Mouse (Mus musculus): ENCODE data around the gene Gm42791.

The Gm42791 gene

GRCm38 (mm10) chr5:149013817-149014508 is 19.0 kb upstream of the Gm42791 start:
- no peak for DNase-seq (ENCODE audit: inconsistent age in 2 of 2, low spot score in 1 of 2)

GRCm38 (mm10) chr5:149009111-149009510 is 14.2 kb upstream of the Gm42791 start:
- DNase-seq (ENCODE audit: inconsistent age in 2 of 2, low spot score in 1 of 2) = peak in 1 of 2 experiments; percentile 36

GRCm38 (mm10) chr5:149007295-149007646 is 12.3 kb upstream of the Gm42791 start:
- DNase-seq (ENCODE audit: inconsistent age in 2 of 2, low spot score in 1 of 2) = peak in 1 of 2 experiments; percentile 37

- DNase-seq (ENCODE audit: inconsistent age in 2 of 2, low spot score in 1 of 2) = peak; percentile 99 to 100
These were observed 11.7 kb upstream of the Gm42791 start for GRCm38 (mm10) chr5:149006362-149007294.

GRCm38 (mm10) chr5:149005701-149006361 is 10.9 kb upstream of the Gm42791 start:
- peak in 1 of 2 experiments; percentile 33 for DNase-seq (ENCODE audit: inconsistent age in 2 of 2, low spot score in 1 of 2)

DNA sequence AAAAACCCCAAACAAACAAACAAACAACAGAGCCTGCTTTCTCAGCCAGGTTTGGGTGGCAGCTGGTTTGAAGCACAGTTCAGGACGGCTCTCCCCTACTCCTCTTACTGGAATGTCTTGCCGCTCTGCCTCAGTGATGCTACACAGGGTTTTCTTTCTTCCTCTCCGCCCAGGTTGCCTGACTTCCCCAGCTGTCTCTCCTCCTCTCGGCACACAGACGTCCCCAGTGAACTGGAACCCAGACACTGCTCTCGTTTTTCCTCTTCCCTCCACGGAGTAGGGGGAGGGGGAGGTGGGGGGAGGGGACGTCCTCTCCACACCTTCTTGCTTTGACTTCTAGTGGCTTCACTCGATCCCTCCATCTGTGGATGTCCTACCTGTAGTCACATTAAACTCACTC is 10.1 kb upstream of the Gm42791 start:
- DNase-seq (ENCODE audit: inconsistent age in 2 of 2, low spot score in 1 of 2) = no peak

GRCm38 (mm10) chr5:149003137-149003536 is 8.2 kb upstream of the Gm42791 start:
- DNase-seq (ENCODE audit: inconsistent age in 2 of 2, low spot score in 1 of 2) = no peak

GRCm38 (mm10) chr5:149002803-149003115 is 7.8 kb upstream of the Gm42791 start:
- no peak for DNase-seq (ENCODE audit: inconsistent age in 2 of 2, low spot score in 1 of 2)

DNA sequence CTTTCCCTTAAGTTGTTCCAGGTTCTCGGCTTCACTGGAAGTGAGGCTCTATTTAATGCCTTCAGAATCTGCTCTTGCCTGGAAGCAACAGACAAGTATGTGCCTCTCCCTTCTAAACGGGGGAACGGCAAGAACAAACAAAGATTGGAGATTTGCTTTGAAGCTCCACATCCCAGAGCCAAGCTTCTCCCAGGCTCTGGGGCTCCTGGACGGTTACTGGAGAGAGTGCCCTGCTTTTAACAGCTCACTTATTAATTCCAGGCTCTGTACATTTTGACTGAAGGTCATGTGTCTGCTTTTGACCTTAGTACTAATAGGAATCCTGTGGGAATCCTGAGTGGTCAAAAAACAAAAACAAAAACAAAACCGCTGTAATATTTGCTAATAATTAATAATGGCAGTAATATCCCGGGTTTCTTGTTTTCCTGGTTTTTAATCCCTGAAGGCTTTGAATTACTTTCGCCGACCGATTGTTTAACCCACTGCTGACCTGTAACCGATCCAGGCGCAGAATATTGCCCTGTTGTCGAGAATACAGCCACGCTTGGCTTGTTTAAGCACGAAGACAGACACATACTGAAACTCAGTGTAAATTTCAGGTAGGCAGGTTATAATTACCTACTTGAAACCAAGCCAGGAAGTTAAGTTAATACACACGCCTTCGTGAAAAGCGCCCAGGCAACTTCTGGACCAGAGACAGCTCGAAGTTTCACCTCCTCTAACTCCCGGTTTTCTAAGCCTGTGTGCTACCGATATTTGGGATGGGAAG is 7.3 kb upstream of the Gm42791 start:
- no peak for DNase-seq (ENCODE audit: inconsistent age in 2 of 2, low spot score in 1 of 2)

DNA sequence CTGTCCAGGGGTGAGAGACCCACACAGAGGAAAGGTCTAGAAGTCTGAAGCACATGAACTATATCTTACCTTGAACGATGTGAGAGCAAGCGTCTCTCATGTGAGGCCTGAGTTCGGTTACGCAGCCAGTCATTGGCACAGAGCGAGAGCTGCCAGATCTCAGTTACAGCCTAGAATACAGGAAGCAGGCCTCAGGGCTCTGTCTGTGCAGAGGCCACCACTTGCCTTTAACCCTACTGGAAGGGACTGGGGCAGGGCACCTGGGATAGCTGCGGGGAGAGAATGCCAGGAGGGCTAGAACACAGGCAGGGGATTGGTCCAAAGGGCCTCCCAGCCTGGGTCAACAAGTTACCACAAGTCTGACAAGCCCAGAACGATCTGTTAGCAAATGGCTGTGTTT is 4.9 kb upstream of the Gm42791 start:
- DNase-seq (ENCODE audit: inconsistent age in 2 of 2, low spot score in 1 of 2) = peak in 1 of 2 experiments; percentile 39

DNA sequence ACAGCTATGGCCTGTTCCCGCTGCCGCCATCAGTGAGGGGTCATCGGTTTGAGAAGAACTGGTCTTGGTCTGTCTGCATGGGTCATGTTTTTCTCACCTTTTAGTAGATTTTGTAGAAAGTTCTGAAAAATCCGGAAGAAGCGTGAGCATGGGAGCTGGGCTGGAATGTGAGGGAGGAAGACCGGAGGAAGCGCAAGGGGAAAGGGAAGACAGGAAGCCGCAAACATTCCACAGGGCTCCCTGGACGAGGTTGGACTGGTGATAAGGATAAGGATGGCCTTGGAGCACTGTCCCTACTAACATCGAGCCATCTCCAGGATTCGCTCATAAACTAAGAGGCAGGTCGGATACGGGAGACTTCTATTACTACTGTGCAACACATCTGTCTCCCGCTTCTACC is 3.6 kb upstream of the Gm42791 start:
- DNase-seq (ENCODE audit: inconsistent age in 2 of 2, low spot score in 1 of 2) = peak in 1 of 2 experiments; percentile 69

DNA sequence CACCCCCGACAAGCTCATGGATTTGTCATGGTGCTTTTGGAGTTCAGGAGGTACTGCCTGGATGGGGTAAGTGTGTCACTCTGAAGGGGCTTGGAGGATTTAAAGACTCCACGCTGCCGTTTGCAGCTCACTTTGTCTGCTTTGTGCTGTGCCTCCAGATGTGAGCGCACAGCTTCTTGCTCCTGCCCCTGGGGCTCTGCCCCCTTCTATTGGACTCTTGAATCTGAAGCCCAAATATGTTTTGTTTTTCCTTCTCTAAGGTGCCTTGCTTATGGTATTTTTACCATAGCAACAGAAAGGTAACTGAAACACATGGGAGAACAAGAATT is 1.7 kb upstream of the Gm42791 start:
- peak in 1 of 2 experiments; percentile 35 for DNase-seq (ENCODE audit: inconsistent age in 2 of 2, low spot score in 1 of 2)

- peak in 1 of 2 experiments; percentile 64 for DNase-seq (ENCODE audit: inconsistent age in 2 of 2, low spot score in 1 of 2)
These were observed 1.2 kb upstream of the Gm42791 start for GRCm38 (mm10) chr5:148995962-148996708.

DNA sequence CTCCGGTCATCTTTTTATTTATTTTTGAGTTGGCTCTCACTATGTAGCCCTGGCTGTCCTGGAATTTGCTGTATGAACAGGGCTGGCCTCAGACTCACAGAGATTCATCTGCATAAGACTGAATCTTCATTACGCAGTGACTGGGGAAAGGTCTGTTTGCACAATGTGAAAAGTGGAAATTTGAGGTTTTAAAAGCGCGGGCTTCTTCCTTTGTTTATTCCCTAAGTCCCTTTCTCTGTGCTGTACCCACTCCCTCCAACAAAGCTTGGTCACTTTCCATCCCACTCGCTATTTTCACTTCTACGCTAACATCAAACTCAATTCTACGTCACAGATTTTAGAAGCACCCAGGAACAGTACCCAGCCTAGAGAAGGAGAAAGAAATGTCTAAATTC is 639 bp downstream of the Gm42791 start:
- no peak for DNase-seq (ENCODE audit: inconsistent age in 2 of 2, low spot score in 1 of 2)

GRCm38 (mm10) chr5:148992598-148992997 is 2.3 kb downstream of the Gm42791 start:
- DNase-seq (ENCODE audit: inconsistent age in 2 of 2, low spot score in 1 of 2) = no peak

DNA sequence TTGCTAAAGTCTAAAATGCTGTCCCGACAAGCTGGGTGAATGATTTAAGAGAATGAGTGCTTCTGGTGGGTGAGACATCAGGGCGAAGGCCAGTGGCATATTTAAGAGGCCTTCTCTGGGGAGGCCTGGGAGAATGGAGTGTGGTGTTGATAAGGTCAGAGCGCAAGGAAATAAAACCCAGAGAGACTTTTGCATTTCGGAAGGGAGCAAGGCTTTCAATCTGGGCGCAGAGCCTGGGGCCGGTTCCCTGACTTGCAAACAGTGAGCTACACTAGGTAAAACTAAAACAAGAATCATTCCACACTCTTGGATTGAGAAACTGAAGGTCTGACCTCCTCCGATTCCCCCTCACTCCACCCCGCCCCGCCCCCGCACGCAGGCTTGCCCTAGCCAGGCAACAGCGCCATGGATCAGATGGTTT is 4.0 kb downstream of the Gm42791 start:
- DNase-seq (ENCODE audit: inconsistent age in 2 of 2, low spot score in 1 of 2) = peak; percentile 81 to 93

- DNase-seq (ENCODE audit: inconsistent age in 2 of 2, low spot score in 1 of 2) = no peak
These were observed 5.5 kb downstream of the Gm42791 start for GRCm38 (mm10) chr5:148989480-148989879.

DNA sequence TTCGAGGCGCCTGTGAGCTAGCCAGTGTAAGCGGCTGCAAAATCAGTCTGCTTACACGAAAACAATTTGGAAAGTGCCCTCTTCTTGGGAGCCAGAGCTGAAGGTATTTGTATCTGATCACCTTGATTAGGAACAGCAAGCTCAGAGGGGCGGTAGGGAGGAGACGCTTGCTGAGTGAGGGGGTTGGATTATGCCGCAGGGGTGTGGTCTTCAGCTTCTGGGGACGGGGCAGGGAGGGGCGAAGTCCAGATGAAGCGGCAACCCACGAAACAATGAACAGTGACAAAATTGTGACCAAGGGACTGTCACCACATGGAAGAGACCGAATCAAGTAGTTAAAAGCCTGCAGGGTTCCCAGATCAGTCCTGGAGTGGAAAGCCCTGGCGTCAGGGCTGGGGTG is 10.0 kb downstream of the Gm42791 start:
- DNase-seq (ENCODE audit: inconsistent age in 2 of 2, low spot score in 1 of 2) = no peak

DNA sequence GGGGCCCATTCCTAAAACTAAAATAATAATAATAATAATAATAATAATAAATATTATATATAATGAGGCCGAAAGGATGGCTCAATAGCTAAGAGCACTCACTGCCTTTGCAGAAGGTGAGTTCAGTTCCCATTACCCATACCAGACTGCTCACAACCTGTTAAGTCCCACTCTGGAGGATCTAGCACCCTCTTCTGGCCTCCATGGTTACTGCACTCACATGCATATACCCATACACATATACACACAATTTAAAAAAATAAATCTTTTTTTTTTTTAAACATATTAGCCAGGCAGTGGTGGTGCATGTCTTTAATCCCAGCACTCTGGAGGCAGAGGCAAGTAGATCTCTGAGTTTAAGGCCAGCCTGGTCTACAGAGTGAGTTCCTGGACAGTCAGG is 11.3 kb downstream of the Gm42791 start:
- DNase-seq (ENCODE audit: inconsistent age in 2 of 2, low spot score in 1 of 2) = no peak

- no peak for DNase-seq (ENCODE audit: inconsistent age in 2 of 2, low spot score in 1 of 2)
These were observed 11.8 kb downstream of the Gm42791 start for GRCm38 (mm10) chr5:148983108-148983664.

Measured in adrenal gland, adult (tissue).